Mouse (Mus musculus) cerebellum, adult 2 months (tissue): ENCODE data around the gene Asl. TPM values are rescaled to one million over a fixed set of nuclear protein-coding genes. Genes with fewer than 3 reads are reported as not detected.
A peak's percentile ranks its signal among the peaks of the same experiment; 100 is the strongest.

Experiments used
- DNase-seq, 2 experiments: peaks; one replicate each; pipeline ENCODE4 v3.0.0; 2021
- H3K27ac ChIP-seq: fragments of 200-500 bp; 2 replicates; pipeline ENCODE4 v1.5.1; 2012; ENCODE audit warnings: low read length, control low read depth, inconsistent platforms; ENCODE audit not compliant: insufficient read depth
- H3K27me3 ChIP-seq: fragments of 200-500 bp; 2 replicates; pipeline ENCODE4 v1.6.1; 2012; ENCODE audit warnings: inconsistent platforms, mild to moderate bottlenecking, low read length, moderate library complexity; ENCODE audit not compliant: control insufficient read depth, insufficient read depth
- H3K4me1 ChIP-seq: fragments of 200-500 bp; 2 replicates; pipeline ENCODE4 v1.6.1; 2011; ENCODE audit warnings: low read length; ENCODE audit not compliant: control insufficient read depth, insufficient read depth
- H3K4me3 ChIP-seq: fragments of 200-500 bp; replicated peaks from 2 replicates; pipeline ENCODE3; 2011; ENCODE audit warnings: mild to moderate bottlenecking, low read depth, low read length, control low read depth; ENCODE audit not compliant: insufficient read depth
- CTCF ChIP-seq: fragments of 200-500 bp; IDR thresholded peaks from 2 replicates; pipeline ENCODE4 v1.5.1; 2011; ENCODE audit warnings: low read depth, mild to moderate bottlenecking, control low read depth, low read length, moderate library complexity, borderline replicate concordance; ENCODE audit not compliant: insufficient read depth
- POLR2A ChIP-seq: fragments of 200-500 bp; IDR thresholded peaks from 2 replicates; pipeline ENCODE4 v1.6.1; 2011; ENCODE audit warnings: low read length, control low read depth, borderline replicate concordance; ENCODE audit not compliant: insufficient read depth
- WGBS: fragments of 180-500 bp; shearing (Covaris S2); methylation state at CpG from one replicate; pipeline ENCODE4 v1.1.7; 2018; 5-methylcytosine and 5-hydroxymethylcytosine counted together
- polyA plus RNA-seq: library from polyadenylated mRNA; depleted of rRNA; stranded (reverse); fragments of >200 nt; gene quantifications from 2 replicates; pipeline ENCODE4 v1.2.3, GENCODE M21; 2012

Gene Asl
- polyA plus RNA-seq, 1 experiment: 28.7 TPM

DNA sequence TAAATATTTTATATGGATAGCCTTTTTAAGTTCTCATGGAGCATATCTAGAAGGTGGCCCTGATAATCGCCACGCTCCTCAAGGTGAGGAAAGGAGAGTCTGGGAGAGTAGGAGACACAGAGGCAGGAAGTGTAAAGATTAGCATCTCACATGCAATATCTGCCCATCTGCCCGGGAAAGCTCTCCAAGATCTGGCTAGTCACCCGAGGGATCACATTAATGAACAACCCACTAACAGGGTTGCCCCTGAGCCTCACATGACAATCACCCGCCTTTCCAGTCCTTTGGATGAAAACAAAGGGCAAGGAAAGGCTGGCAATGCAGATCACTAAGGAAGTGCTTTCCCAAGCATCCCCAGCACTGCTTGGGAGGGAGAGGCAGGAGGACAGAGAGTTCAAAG, 1.9 kb downstream of the Asl start:
- Histone ChIP-seq H3K4me3 (no peak overlapping the region), H3K27me3 (no peaks in the 10 kb centered on the region), H3K4me1 (no peaks in the 10 kb centered on the region), H3K27ac (no peak overlapping the region)
- TF ChIP-seq POLR2A (no peak), CTCF (no peak)
- DNase-seq: no peak
- 69% methylated on average over 5 of the region's 5 CpGs for WGBS

DNA sequence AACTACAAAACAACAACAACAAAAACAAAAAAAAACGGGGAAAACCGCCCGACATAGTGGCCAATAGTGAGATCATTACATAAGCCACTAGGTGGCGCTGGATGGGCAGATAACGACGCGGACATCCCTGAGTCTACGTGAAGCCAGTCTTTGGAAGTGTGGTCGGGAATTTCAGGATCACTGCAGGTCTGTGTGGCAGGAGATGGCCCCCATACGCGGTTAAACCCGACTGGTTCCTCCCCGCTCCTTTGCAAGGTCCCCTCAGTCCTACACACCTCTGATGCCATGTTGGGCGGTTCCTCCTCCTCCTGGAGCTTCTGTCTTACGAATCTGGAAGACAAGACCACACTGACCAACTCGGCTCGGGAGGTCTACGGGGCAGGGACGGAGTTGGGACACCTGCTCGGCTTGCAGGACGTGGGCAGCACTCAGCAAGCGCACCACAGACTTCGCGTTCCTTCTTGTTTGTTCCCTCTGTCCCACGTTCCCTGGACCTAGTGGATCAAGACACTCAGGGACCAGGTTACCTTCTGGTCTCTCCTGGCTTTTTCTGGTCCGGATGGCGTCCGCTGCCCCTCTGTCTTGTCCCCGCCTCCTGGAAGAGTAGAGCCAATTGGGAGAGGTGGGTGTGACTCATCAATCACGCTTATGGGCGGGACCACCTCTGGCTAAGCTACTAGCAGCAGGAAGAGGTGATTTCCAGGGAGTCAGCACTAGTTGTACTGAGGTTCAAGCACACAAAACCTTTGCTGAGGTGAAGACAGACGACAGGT, 5.1 kb downstream of the Asl start:
- H3K4me1 ChIP-seq: no peaks in the 10 kb centered on the region
- no peaks in the 10 kb centered on the region for H3K27me3 ChIP-seq
- TF ChIP-seq CTCF (peak; percentile 87), POLR2A (peak; percentile 41; the same call in 1 of the 2 replicates)
- no peak overlapping the region for H3K27ac ChIP-seq
- WGBS: under 1% methylated on average over 32 of the region's 32 CpGs
- H3K4me3 ChIP-seq: peak overlapping the region; percentile 58
- DNase-seq: peak; percentile 77 to 78

DNA sequence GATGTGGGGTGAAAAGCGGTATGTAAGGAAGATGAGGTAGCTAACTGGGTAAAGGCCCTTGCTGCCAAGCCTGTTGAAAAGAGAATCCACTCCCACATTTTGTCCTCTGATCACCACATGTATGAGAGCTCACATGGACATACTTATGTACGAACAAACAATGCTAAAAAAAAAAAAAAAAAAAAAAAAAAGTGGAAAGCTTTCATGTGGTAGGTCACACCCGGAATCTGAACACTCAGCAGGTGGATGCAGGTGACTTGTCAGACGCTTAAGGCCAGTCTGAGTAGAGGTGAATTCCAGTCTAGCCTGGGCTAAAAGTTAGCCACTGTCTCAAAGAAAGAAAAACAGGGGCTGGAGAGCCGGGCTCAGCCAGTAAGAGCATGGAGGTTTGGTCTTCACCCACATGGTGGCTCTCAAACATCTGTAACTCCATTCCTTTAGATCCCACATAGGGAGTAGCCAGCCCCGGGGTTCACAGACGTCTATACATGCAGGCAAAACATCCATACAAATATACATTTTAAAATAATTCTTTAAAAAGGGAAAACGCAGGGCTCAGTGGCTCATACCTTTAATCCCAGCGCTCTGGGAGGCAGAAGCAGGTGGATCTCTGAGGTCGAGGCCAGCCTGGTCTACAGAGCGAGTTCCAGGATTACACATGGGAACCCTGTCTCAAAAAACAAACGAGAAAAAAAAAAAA, 5.8 kb downstream of the Asl start:
- Histone ChIP-seq H3K4me1 (no peaks in the 10 kb centered on the region), H3K4me3 (no peak overlapping the region), H3K27me3 (no peaks in the 10 kb centered on the region), H3K27ac (no peak overlapping the region)
- no peak for TF ChIP-seq CTCF
- WGBS: 39% methylated on average over 12 of the region's 12 CpGs
- no peak for DNase-seq

DNA sequence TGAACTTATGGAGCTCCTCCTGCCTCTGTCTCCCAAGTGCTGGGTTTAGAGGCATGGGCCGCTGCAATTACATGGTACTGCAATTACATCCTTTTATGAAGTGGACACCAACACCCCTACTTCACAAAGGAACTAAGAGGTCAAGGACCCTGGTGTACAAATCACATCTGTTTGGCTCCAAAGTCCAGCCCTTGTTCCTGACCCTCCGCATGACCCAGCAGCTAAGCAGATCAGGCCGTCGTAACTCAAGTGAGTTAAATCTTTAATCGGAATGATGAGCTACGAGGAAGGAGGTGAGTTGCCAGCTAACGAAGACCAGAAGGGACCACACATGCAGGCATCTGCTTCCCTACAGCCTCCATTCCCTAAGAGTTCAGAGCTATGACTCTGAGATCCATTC, 6.7 kb downstream of the Asl start:
- no peaks in the 10 kb centered on the region for H3K4me1 ChIP-seq
- WGBS: 85% methylated on average over 7 of the region's 7 CpGs
- TF ChIP-seq POLR2A (no peak), CTCF (no peak)
- H3K4me3 ChIP-seq: no peak overlapping the region
- DNase-seq: no peak
- no peak overlapping the region for H3K27ac ChIP-seq
- no peaks in the 10 kb centered on the region for H3K27me3 ChIP-seq

DNA sequence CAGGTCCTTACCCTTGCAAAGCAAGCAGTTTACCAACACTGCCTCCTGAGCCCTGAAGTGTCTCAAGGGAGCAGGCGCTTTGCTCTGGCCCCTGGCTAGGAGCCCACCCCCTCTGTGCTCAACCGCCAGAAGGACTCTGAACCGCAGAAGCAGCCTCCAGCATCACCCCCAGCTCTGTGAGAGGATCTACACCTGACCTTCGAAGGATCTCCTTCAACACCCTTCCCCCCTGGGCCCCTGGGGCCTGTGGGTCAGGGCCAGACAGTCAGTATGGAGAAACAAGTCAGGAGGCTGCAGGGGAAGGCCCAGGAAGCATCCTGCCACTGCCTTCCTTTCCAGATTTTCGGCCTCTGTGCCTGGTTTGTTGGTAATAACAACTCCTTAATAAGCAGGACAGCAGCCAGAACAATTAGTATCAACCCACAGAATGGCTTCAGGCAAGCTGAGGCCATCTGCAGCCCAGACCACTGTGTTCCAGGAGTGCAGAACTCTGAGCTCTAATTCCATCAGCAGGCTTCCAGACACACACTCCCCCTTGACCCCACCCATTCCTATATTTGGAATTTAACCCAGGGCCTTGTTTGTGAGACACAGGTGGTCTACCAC, 7.6 kb downstream of the Asl start:
- 34% methylated on average over 5 of the region's 5 CpGs for whole genome bisulfite sequencing
- no peak overlapping the region for H3K27ac ChIP-seq

DNA sequence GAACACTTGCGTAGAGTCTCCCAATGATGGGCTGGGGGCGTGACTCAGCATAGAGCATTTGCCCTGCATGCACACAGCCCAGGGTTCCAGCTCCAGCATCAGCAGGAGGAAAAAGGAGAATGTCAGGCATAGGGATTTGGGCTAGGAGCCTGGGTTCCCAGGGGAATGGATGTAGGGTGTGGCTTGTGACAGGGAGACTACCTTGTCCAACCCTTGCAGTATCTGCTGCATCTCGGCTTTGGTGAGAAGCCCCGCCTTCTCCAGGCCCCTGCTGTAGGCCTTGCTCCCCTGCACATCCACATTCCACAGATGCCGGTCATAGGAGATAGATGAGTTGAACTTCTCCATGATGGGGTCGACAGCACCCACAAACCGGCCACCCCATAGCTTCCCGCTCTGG, 9.6 kb downstream of the Asl start:
- Histone ChIP-seq H3K4me1 (no peaks in the 10 kb centered on the region), H3K27ac (no peak overlapping the region), H3K27me3 (no peaks in the 10 kb centered on the region), H3K4me3 (no peak overlapping the region)
- 84% methylated on average over 8 of the region's 8 CpGs for WGBS
- no peak for TF ChIP-seq CTCF
- TF ChIP-seq POLR2A: no peak
- DNase-seq: no peak

More for the DNA sequence above, 7.6 kb downstream of the Asl start:
- Histone ChIP-seq H3K27me3 (no peaks in the 10 kb centered on the region), H3K4me3 (no peak overlapping the region), H3K4me1 (no peaks in the 10 kb centered on the region)
- DNase-seq: peak in 1 of 2 experiments; percentile 48
- no peak for TF ChIP-seq CTCF
- TF ChIP-seq POLR2A: no peak

DNA sequence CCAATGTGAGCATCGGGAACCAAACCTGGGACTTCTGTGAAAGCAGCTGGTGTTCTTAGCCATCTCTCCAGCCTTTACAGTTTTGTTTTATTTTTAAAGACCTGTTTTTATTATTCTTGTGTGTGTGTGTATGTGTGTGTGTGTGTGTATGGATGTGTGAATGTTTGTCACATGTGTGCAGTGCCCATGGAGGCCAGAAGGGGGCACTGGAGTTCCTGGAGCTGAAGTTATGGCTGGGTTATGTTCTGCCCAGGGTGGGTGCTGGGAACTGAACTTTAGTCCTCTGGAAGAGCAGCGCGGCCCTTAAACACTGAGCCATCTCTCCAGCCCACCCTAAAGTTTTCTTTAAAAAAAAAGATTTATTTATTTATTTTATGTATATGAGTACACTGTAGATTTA, 13.9 kb downstream of the Asl start:
- H3K27me3 ChIP-seq: no peaks in the 10 kb centered on the region

DNA sequence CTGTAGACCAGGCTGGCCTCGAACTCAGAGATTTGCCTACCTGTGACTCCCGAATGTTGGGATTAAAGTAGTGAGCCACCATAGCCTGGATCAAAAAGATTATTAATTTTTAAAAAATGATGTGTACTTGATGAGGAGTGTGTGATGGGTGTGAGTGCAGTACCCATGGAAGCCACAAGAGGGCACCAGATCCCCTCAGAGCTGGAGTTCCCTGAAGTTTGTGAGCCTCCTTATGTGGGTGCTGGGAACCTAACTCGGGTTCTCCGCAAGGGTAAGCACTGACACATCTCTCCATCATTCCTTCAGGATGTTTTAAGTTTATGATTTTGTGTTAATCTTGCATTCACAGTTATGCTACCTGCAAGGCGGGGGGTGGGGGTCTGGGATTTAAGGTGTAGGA, 18.1 kb downstream of the Asl start:
- peak; percentile 49 for TF ChIP-seq CTCF
- no peak for TF ChIP-seq POLR2A
- 95% methylated on average over 5 of the region's 5 CpGs for WGBS

More for the DNA sequence above, 13.9 kb downstream of the Asl start:
- over 99% methylated on average over 3 of the region's 3 CpGs for whole genome bisulfite sequencing
- TF ChIP-seq CTCF (no peak), POLR2A (no peak)
- Histone ChIP-seq H3K27ac (no peak overlapping the region), H3K4me3 (no peak overlapping the region), H3K4me1 (no peaks in the 10 kb centered on the region)
- no peak for DNase-seq

More for the DNA sequence above, 18.1 kb downstream of the Asl start:
- Histone ChIP-seq H3K27ac (no peak overlapping the region), H3K27me3 (no peaks in the 10 kb centered on the region), H3K4me1 (no peaks in the 10 kb centered on the region), H3K4me3 (no peak overlapping the region)
- no peak for DNase-seq
